ENCODE assay signal across 14 mouse cellular contexts in the genomic region with DNA sequence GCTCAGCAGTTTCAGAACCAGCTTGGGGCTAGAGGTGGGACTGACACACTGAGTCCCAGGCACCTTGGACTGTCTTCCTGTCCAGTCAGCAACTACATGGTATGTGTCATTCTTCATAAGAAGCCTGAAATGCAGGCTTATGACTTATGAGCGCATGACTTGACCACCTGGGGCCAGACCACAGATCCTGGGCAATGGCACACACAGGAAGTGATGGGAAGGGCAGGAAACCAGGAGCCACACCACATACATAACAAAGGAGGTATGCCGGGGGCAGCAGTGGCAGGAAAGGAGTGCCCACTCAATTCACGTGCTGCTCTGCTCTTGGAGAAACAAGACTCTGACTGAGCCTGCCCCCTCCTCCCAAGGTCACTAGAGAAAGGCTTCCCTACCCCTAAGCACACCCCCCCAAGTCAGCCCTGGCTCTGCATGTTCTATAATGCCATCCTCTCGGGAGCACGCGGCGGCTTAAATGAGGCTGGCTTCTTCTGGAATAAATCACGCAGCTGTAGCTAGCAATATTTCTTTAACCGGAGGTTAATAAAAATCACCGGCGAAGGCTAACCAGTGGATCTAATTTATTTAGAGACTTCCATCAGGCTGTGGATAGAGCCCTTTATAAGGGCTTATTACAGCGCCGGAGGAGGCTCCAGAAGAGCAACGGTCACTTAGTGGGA.
DNase-seq lines count a peak whose midpoint lies in the region; ATAC-seq and TF ChIP-seq lines count a peak whose summit lies in the region.
"Had no signal": no experiment of that assay in that cellular context is flagged by ENCODE, and none has a peak within 500 bp of the region (broad histone marks: within the 10 kb centered on the region; RNA-seq: fewer than 3 reads in every experiment).

No protein-coding gene starts in this region.

- TF ChIP-seq CTCF in C2C12 (IDR thresholded peaks at IDR 0.05; ENCODE audit: control insufficient read depth, insufficient read depth, insufficient read length), result no peak

- H3K27me3 ChIP-seq in forebrain, embryonic 12.5 days, result no peaks in the 10 kb centered on the region
- H3K27me3 ChIP-seq in forebrain, embryonic 13.5 days, result no peaks in the 10 kb centered on the region
- no peaks in the 10 kb centered on the region for H3K27me3 ChIP-seq in C2C12 (ENCODE audit: control insufficient read depth, insufficient read depth, insufficient read length)
- H3K27me3 ChIP-seq in midbrain, embryonic 13.5 days, result no peaks in the 10 kb centered on the region
- H3K27me3 ChIP-seq: stomach, embryonic 15.5 days had no signal

- 0 out of 2 replicates have a peak overlapping the region, but pooled peaks have one; percentile 53 for H3K27ac ChIP-seq in forebrain, embryonic 12.5 days
- no peak overlapping the region for H3K27ac ChIP-seq in forebrain, embryonic 13.5 days
- H3K27ac ChIP-seq in midbrain, embryonic 13.5 days, result peak overlapping the region; percentile 75
- H3K27ac ChIP-seq: liver, embryonic 14.5 days; macrophage; stomach, embryonic 15.5 days had no signal

- H3K4me2 ChIP-seq in forebrain, embryonic 12.5 days, result no peak overlapping the region
- no peak overlapping the region for H3K4me2 ChIP-seq in forebrain, embryonic 13.5 days
- H3K4me2 ChIP-seq in midbrain, embryonic 13.5 days (replicated peaks), result no peak overlapping the region
- H3K4me2 ChIP-seq: stomach, embryonic 15.5 days had no signal

- peaks cover 1% of the 10 kb centered on the region for H3K79me3 ChIP-seq in C2C12 (ENCODE audit: low read depth)

- peaks cover 9% of the 10 kb centered on the region for H3K79me2 ChIP-seq in C2C12 (ENCODE audit: control insufficient read depth, insufficient read depth)

- peak; percentile 39; the same call in 1 of the 2 replicates for ATAC-seq in forebrain, embryonic 12.5 days (ENCODE audit: low FRiP score)
- no peak for ATAC-seq in forebrain, embryonic 13.5 days
- ATAC-seq in midbrain, embryonic 13.5 days, result no peak

- no peak overlapping the region for H3K9ac ChIP-seq in forebrain, embryonic 12.5 days
- H3K9ac ChIP-seq in forebrain, embryonic 13.5 days, result no peak overlapping the region
- no peak overlapping the region; the same call in 1 of the 2 replicates for H3K9ac ChIP-seq in midbrain, embryonic 13.5 days (replicated peaks)
- H3K9ac ChIP-seq: liver, embryonic 14.5 days; stomach, embryonic 15.5 days had no signal

- no peaks in the 10 kb centered on the region for H3K9me3 ChIP-seq in forebrain, embryonic 12.5 days
- no peaks in the 10 kb centered on the region for H3K9me3 ChIP-seq in forebrain, embryonic 13.5 days (replicated peaks)
- H3K9me3 ChIP-seq in midbrain, embryonic 13.5 days, result no peaks in the 10 kb centered on the region
- H3K9me3 ChIP-seq: stomach, embryonic 15.5 days had no signal

- peaks cover 39% of the 10 kb centered on the region for H3K4me1 ChIP-seq in forebrain, embryonic 12.5 days
- H3K4me1 ChIP-seq in forebrain, embryonic 13.5 days, result peaks cover 27% of the 10 kb centered on the region
- peaks cover 53% of the 10 kb centered on the region for H3K4me1 ChIP-seq in midbrain, embryonic 13.5 days (replicated peaks)

- peak; percentile 12 for DNase-seq in forelimb bud, embryonic 11.5 days (ENCODE audit: low read depth, low spot score)
- no peak for DNase-seq in ovary, postnatal 14 days (ENCODE audit: low spot score)
- no peak for DNase-seq in cerebellum, adult 18-20 months
- DNase-seq in frontal cortex, postnatal 25 days (ENCODE audit: low spot score in 2 of 2), result no peak
- DNase-seq: B cell, adult 2 months; heart, postnatal 14 days; thymus, postnatal 4 days had no signal

- no peak overlapping the region for H3K4me3 ChIP-seq in forebrain, embryonic 12.5 days (replicated peaks)
- no peak overlapping the region for H3K4me3 ChIP-seq in forebrain, embryonic 13.5 days
- no peak overlapping the region for H3K4me3 ChIP-seq in C2C12 (ENCODE audit: insufficient read depth, poor library complexity, severe bottlenecking)
- no peak overlapping the region for H3K4me3 ChIP-seq in midbrain, embryonic 13.5 days (replicated peaks)
- H3K4me3 ChIP-seq: stomach, embryonic 15.5 days had no signal

- WGBS in forebrain, embryonic 12.5 days, result 80% methylated on average over 14 of the region's 14 CpGs
- 81% methylated on average over 14 of the region's 14 CpGs for WGBS in forebrain, embryonic 13.5 days
- 63% methylated on average over 14 of the region's 14 CpGs for WGBS in midbrain, embryonic 13.5 days

- H3K36me3 ChIP-seq in forebrain, embryonic 12.5 days (replicated peaks), result no peaks in the 10 kb centered on the region
- no peaks in the 10 kb centered on the region for H3K36me3 ChIP-seq in forebrain, embryonic 13.5 days (ENCODE audit: poor library complexity, severe bottlenecking)
- no peaks in the 10 kb centered on the region for H3K36me3 ChIP-seq in C2C12 (ENCODE audit: control insufficient read depth, insufficient read depth)
- no peaks in the 10 kb centered on the region for H3K36me3 ChIP-seq in midbrain, embryonic 13.5 days
- H3K36me3 ChIP-seq: stomach, embryonic 15.5 days had no signal

- no peak overlapping the region for H3ac ChIP-seq in C2C12 (ENCODE audit: control insufficient read depth, insufficient read length, low read depth)

TF ChIP-seq in C2C12, 6 proteins besides CTCF, POLR2A, EP300 and RAD21:
- TF ChIP-seq MYOG (IDR thresholded peaks at IDR 0.05; ENCODE audit: control insufficient read depth, extremely low read depth, insufficient read length), result no peak
- peak; percentile 26 for TF ChIP-seq MYOD1 (IDR thresholded peaks at IDR 0.05; ENCODE audit: control insufficient read depth, insufficient read length, low read depth)
- no peak for TF ChIP-seq USF1 (IDR thresholded peaks at IDR 0.05; ENCODE audit: low read depth)
- TF ChIP-seq FOSL1 (IDR thresholded peaks at IDR 0.05; ENCODE audit: insufficient read depth, low read length, poor library complexity, severe bottlenecking), result no peak
